Mouse (Mus musculus) limb, embryonic 13.5 days (tissue): ENCODE measurements around the gene Hspa4. TPM values are rescaled to one million over a fixed set of nuclear protein-coding genes. Genes with fewer than 3 reads are reported as not detected.
"Not testable (repeated sequence)": the region's sequence is repeated elsewhere in the genome, so short reads cannot be mapped to it uniquely, and the experiment has no call there.

Experiments used
- ATAC-seq: fragments of 200-750 bp; cut with Nextera tagmentation; 2 replicates; pipeline ENCODE4 v1.8.0; 2017; ENCODE audit warnings: low read depth, moderate number of reproducible peaks, moderate TSS enrichment; ENCODE audit not compliant: low FRiP score
- H3K27ac ChIP-seq: fragments of 300-500 bp; sonication (generic); 2 replicates; pipeline ENCODE4 v1.5.1; 2015; ENCODE audit warnings: inconsistent platforms, mild to moderate bottlenecking, moderate library complexity
- H3K27me3 ChIP-seq: fragments of 300-500 bp; sonication (generic); 2 replicates; pipeline ENCODE4 v1.6.1; 2015; ENCODE audit warnings: mild to moderate bottlenecking, inconsistent platforms
- H3K36me3 ChIP-seq: fragments of 300-500 bp; sonication (generic); 2 replicates; pipeline ENCODE4 v1.6.1; 2015; ENCODE audit warnings: inconsistent platforms, mild to moderate bottlenecking, moderate library complexity
- H3K4me1 ChIP-seq: fragments of 300-500 bp; sonication (generic); 2 replicates; pipeline ENCODE4 v1.6.1; 2015; ENCODE audit warnings: inconsistent platforms
- H3K4me2 ChIP-seq: fragments of 300-500 bp; sonication (generic); replicated peaks from 2 replicates; pipeline ENCODE4 v1.6.1; 2015; ENCODE audit warnings: inconsistent platforms, mild to moderate bottlenecking, moderate library complexity
- H3K4me3 ChIP-seq: fragments of 300-500 bp; sonication (generic); 2 replicates; pipeline ENCODE4 v1.5.1; 2015; ENCODE audit warnings: moderate library complexity, mild to moderate bottlenecking, inconsistent platforms
- H3K9ac ChIP-seq: fragments of 300-500 bp; sonication (generic); 2 replicates; pipeline ENCODE4 v1.6.1; 2015; ENCODE audit warnings: mild to moderate bottlenecking, inconsistent platforms
- H3K9me3 ChIP-seq: fragments of 300-500 bp; sonication (generic); 2 replicates; pipeline ENCODE4 v1.6.1; 2016; ENCODE audit warnings: inconsistent platforms
- WGBS: fragments of 180-500 bp; shearing (Covaris S2); methylation state at CpG from one replicate; pipeline ENCODE4 v1.1.7; 2015; 5-methylcytosine and 5-hydroxymethylcytosine counted together
- polyA plus RNA-seq: library from polyadenylated mRNA; unstranded; fragments of >200 nt; fragmentation: Nextera tagmentation; extraction: Ambion mirVana; gene quantifications from 2 replicates; pipeline ENCODE4 v1.2.1, GENCODE M21; 2015

Gene Hspa4
- 79.0 and 87.4 TPM in 2 replicates for polyA plus RNA-seq

GRCm38 (mm10) chr11:53300330-53301166 lies at the start of gene Hspa4:
Gene Hspa4, minus strand, starts transcription at chr11:53300457.
- Histone ChIP-seq H3K9ac (peak within 1 kb of the TSS; percentile 98), H3K27ac (peak within 1 kb of the TSS; percentile 98), H3K36me3 (peaks cover 17% of the 10 kb centered on the region), H3K9me3 (no peaks in the 10 kb centered on the region), H3K4me3 (peak within 1 kb of the TSS; percentile 100), H3K27me3 (no peaks in the 10 kb centered on the region), H3K4me1 (peaks cover 30% of the 10 kb centered on the region), H3K4me2 (peak within 1 kb of the TSS; percentile 77)
- peak; percentile 98 for ATAC-seq
- WGBS, result under 1% methylated on average over 58 of the region's 58 CpGs

DNA sequence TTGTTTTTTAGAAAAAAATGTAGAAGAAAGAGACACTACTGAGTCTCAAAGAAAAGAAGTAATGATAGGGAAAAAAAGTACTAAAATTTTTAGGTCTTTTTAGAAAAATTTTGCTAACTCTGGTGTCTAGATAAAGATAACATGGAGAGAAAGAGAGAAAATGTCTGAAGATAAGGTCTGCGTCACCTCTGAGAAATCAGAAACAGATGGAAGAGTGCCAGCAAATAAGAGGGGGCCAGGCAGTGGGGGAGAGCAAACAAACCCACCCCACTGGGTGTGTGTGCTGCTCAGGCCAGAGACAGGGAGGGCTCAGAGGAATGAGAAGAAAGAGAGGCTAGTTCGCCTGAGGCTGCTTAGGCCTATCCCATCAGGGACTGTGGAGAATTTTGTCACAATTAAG lies 45.5 kb upstream of the Hspa4 start:
- WGBS, result 22% methylated on average over 2 of the region's 2 CpGs
- Histone ChIP-seq H3K4me3 (no peak overlapping the region), H3K36me3 (no peaks in the 10 kb centered on the region), H3K27me3 (no peaks in the 10 kb centered on the region), H3K9me3 (no peaks in the 10 kb centered on the region), H3K4me2 (no peak overlapping the region), H3K9ac (no peak overlapping the region), H3K27ac (no peak overlapping the region), H3K4me1 (0 out of 2 replicates have a peak, but pooled peaks cover 5% of the 10 kb centered on the region)
- ATAC-seq, result no peak

DNA sequence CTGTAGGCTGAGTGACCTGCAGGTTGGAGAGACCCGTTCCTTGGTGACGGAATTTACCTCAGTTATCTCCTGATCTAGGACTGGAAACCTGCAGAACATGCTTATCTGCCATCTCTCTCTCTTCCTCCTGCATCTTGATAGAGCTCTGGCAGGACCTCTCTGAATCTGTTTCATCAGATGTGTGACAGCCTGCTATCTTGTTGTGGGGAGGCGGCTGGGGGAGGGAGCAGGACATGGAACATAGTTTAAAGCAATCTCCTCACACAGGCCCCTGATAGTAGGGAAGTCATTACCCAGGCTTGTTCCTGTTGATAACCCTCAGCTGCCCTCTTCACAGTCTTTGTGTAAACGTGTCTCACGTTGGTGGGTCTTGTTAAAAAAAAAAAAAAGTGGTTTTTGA lies 45.1 kb upstream of the Hspa4 start:
- Histone ChIP-seq H3K4me2 (no peak overlapping the region), H3K9ac (no peak overlapping the region), H3K4me3 (no peak overlapping the region), H3K27ac (no peak overlapping the region), H3K27me3 (no peaks in the 10 kb centered on the region), H3K36me3 (no peaks in the 10 kb centered on the region), H3K9me3 (no peaks in the 10 kb centered on the region), H3K4me1 (0 out of 2 replicates have a peak, but pooled peaks cover 5% of the 10 kb centered on the region)
- no peak for ATAC-seq
- WGBS, result 25% methylated on average over 5 of the region's 5 CpGs

- 51% methylated on average over 5 of the region's 5 CpGs for WGBS
- no peaks in the 10 kb centered on the region for H3K4me1 ChIP-seq
- no peaks in the 10 kb centered on the region for H3K9me3 ChIP-seq
- H3K9ac ChIP-seq, result no peak overlapping the region
- H3K4me3 ChIP-seq, result no peak overlapping the region
- no peak for ATAC-seq
- H3K27ac ChIP-seq, result no peak overlapping the region
- no peaks in the 10 kb centered on the region for H3K27me3 ChIP-seq
- no peak overlapping the region for H3K4me2 ChIP-seq
- H3K36me3 ChIP-seq, result no peaks in the 10 kb centered on the region
Measured at GRCm38 (mm10) chr11:53342711-53343110, 42.5 kb upstream of the Hspa4 start.

DNA sequence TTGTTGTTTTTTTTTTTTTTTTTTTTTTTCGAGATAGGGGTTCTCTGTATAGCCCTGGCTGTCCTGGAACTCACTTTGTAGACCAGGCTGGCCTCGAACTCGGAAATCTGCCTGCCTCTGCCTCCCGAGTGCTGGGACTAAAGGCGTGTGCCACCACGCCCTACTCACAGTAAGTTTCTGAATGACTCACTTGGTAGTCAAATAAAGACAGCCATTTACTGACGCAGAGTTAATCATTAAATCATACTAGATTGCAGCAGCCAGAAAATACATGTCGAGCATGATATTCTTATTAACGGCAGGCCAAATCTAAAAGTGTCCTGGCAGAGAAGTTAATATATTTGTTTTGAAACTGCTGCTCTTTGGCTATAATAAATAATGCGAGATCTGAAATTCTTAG lies 40.8 kb upstream of the Hspa4 start:
- H3K36me3 ChIP-seq, H3K4me1 ChIP-seq, H3K27ac ChIP-seq, H3K9me3 ChIP-seq, H3K4me3 ChIP-seq, H3K27me3 ChIP-seq, ATAC-seq, H3K9ac ChIP-seq, H3K4me2 ChIP-seq: not testable (repeated sequence)
- WGBS, result 92% methylated on average over 10 of the region's 10 CpGs

GRCm38 (mm10) chr11:53337684-53338083 lies 37.4 kb upstream of the Hspa4 start:
- no peaks in the 10 kb centered on the region for H3K4me1 ChIP-seq
- no peak overlapping the region for H3K4me3 ChIP-seq
- 70% methylated on average over 8 of the region's 8 CpGs for WGBS
- no peak overlapping the region for H3K27ac ChIP-seq
- H3K9me3 ChIP-seq, result no peaks in the 10 kb centered on the region
- no peak for ATAC-seq
- no peaks in the 10 kb centered on the region for H3K27me3 ChIP-seq
- no peak overlapping the region for H3K9ac ChIP-seq
- no peak overlapping the region for H3K4me2 ChIP-seq
- peaks cover 9% of the 10 kb centered on the region for H3K36me3 ChIP-seq

DNA sequence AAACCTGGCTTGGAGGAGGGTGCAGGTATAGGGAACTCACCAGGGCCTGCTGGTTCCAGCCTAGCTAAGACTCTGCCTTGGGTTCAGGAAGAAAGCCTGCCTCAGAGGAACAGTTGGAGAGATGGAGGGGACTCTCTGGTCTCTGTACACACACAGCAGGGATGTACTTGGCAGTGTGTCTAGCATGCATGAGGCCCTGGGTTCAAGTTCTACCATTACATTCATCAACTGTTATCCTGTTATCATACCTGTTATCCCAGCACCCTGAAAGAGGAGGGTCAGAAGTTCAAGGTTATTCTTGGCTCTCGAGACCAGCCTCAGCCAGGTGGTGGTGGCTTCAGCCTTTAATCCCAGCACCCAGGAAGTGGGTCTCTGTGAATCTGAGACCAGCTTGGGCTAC lies 36.7 kb upstream of the Hspa4 start:
- H3K9ac ChIP-seq, result no peak overlapping the region
- H3K4me3 ChIP-seq, result no peak overlapping the region
- WGBS, result 64% methylated on average over 1 of the region's 1 CpGs
- H3K4me1 ChIP-seq, result no peaks in the 10 kb centered on the region
- peaks cover 15% of the 10 kb centered on the region for H3K36me3 ChIP-seq
- no peak overlapping the region for H3K4me2 ChIP-seq
- ATAC-seq, result no peak
- H3K27ac ChIP-seq, result no peak overlapping the region
- H3K27me3 ChIP-seq, result no peaks in the 10 kb centered on the region
- H3K9me3 ChIP-seq, result no peaks in the 10 kb centered on the region

DNA sequence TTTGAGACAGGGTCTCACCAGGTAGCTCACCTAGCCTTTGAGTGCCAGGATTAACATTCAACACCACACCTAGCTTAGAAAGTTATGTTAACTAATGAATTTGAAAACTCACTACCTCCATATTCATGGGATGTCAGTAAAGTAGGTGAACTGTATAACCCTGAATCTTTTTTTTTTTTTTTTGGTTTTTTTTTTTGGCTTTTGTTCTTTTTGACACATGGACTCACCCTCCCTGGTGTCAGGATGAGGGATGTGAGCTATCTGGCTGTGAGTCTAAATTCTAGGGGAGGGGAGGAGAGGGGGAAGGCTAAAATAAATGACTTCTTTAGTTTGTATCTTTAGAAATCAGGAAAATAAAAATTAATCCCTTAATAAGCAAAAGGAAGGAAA lies 35.9 kb upstream of the Hspa4 start:
- Histone ChIP-seq H3K9ac (no peak overlapping the region), H3K4me2 (no peak overlapping the region), H3K27ac (no peak overlapping the region), H3K9me3 (no peaks in the 10 kb centered on the region), H3K27me3 (no peaks in the 10 kb centered on the region), H3K4me1 (no peaks in the 10 kb centered on the region), H3K4me3 (no peak overlapping the region), H3K36me3 (peaks cover 22% of the 10 kb centered on the region)
- ATAC-seq, result no peak

DNA sequence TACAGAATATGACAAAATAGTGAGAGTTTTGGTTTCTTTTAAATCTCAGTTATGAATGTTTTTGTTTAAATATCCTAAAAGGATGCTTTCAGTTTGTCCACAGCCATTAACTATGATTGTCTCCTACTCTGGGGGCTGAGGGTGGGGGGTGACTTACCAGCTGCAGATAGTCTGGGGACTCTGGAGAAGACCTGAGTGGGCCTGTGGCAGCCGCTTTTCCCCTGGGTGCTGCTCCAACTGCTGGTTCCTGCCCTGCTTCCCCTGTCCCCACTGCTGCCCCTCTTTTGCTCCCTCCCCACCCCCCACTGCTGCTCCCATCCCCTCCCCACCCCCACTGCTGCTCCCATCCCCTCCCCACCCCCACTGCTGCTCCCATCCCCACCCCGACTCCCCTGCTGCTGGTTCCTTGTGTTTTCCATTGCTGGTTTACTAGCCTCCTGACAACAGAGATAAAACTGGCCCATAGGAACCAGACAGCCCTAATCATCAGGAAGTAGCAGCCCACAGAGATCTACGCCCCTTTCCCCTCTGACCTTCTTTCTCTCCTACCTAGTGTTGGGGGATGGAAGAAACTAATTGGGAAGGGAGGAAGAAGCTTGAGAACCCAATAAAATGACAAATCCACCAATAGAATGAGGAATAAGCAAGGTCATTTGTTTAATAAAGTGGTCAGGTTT lies 35.4 kb upstream of the Hspa4 start:
- ATAC-seq, result no peak
- WGBS, result 35% methylated on average over 3 of the region's 3 CpGs
- Histone ChIP-seq H3K4me3 (no peak overlapping the region), H3K9ac (no peak overlapping the region), H3K27me3 (no peaks in the 10 kb centered on the region), H3K36me3 (peaks cover 27% of the 10 kb centered on the region), H3K27ac (no peak overlapping the region), H3K4me1 (no peaks in the 10 kb centered on the region), H3K4me2 (no peak overlapping the region), H3K9me3 (no peaks in the 10 kb centered on the region)

- no peaks in the 10 kb centered on the region for H3K27me3 ChIP-seq
- ATAC-seq, result no peak
- WGBS, result 89% methylated on average over 14 of the region's 14 CpGs
- H3K9ac ChIP-seq, result no peak overlapping the region
- no peak overlapping the region for H3K27ac ChIP-seq
- no peaks in the 10 kb centered on the region for H3K4me1 ChIP-seq
- H3K9me3 ChIP-seq, result no peaks in the 10 kb centered on the region
- H3K36me3 ChIP-seq, result peaks cover 58% of the 10 kb centered on the region
- no peak overlapping the region for H3K4me3 ChIP-seq
- H3K4me2 ChIP-seq, result no peak overlapping the region
Measured at GRCm38 (mm10) chr11:53332076-53332680, 31.9 kb upstream of the Hspa4 start.

GRCm38 (mm10) chr11:53331121-53331520 lies 30.9 kb upstream of the Hspa4 start:
- H3K36me3 ChIP-seq, result peaks cover 59% of the 10 kb centered on the region
- WGBS, result 92% methylated on average over 6 of the region's 6 CpGs

DNA sequence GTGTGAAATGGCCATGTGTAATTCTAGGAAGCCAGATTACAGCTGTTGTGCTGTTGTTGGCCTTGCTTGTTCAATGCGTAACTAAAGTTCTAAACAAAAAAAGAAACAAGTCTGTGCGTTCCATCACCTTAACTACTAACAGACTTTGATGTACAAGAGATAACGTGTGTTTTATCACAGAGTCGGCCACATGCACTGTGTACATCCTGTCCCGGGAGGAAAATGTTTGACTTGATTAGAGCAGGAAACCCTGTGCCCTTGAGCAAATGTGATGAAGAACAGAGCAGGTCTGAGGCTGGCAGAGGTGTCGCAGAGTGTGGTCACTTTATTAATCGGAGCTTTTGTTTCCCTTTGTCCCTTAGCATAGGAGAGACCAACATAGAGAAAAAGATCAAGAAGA lies 30.1 kb upstream of the Hspa4 start:
- no peak overlapping the region for H3K9ac ChIP-seq
- H3K27me3 ChIP-seq, result no peaks in the 10 kb centered on the region
- H3K4me2 ChIP-seq, result no peak overlapping the region
- 86% methylated on average over 7 of the region's 7 CpGs for WGBS
- peaks cover 4% of the 10 kb centered on the region for H3K4me1 ChIP-seq
- no peak overlapping the region for H3K4me3 ChIP-seq
- no peaks in the 10 kb centered on the region for H3K9me3 ChIP-seq
- ATAC-seq, result no peak
- peaks cover 59% of the 10 kb centered on the region for H3K36me3 ChIP-seq
- H3K27ac ChIP-seq, result no peak overlapping the region

More at GRCm38 (mm10) chr11:53331121-53331520, 30.9 kb upstream of the Hspa4 start:
- Histone ChIP-seq H3K4me2 (no peak overlapping the region), H3K27ac (no peak overlapping the region), H3K4me3 (no peak overlapping the region), H3K9me3 (no peaks in the 10 kb centered on the region), H3K4me1 (no peaks in the 10 kb centered on the region), H3K27me3 (no peaks in the 10 kb centered on the region), H3K9ac (no peak overlapping the region)
- ATAC-seq, result no peak
